ENCODE assay signal across 18 mouse cellular contexts in the genomic region with DNA sequence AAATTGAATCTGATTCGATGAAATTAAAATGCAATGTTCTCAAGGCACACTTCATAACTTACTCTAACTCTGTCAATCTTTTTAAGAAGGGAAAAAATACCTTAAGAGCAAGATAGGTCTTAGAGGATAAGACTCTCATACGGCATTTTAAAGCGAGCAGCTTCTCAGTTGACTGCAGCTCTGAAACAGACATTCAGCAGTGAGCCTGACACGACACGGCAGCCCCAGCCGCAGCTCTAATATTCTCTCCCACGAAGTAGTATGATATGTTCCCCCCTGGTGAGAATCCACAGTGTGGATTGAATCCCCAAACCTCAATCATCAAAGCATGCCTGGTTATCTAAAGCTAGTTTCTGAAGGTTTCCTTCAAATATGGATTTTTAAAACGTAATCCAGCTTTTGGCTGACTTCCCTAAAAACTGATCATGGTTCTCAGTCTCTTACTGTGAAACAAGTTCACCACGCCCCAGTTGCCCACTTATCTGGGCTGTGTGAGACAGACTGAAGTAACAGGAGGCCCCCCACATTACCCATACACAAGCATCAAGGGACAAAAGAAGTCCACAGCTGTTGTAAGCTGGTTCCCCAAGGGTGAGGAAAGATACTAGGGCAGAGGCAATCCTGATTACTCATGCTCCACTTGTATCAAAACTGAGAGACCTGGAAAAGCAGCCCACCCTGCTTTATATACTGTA.
DNase-seq lines count a peak whose midpoint lies in the region; ATAC-seq and TF ChIP-seq lines count a peak whose summit lies in the region.
"Had no signal": no experiment of that assay in that cellular context is flagged by ENCODE, and none has a peak within 500 bp of the region (broad histone marks: within the 10 kb centered on the region; RNA-seq: fewer than 3 reads in every experiment).

No protein-coding gene starts in this region.

- peaks cover 17% of the 10 kb centered on the region for H3K4me1 ChIP-seq in midbrain, embryonic 10.5 days
- H3K4me1 ChIP-seq in midbrain, embryonic 11.5 days (ENCODE audit: control insufficient read depth, insufficient read depth, low read length): peaks cover 10% of the 10 kb centered on the region
- H3K4me1 ChIP-seq in midbrain, embryonic 13.5 days (replicated peaks): peaks cover 31% of the 10 kb centered on the region
- H3K4me1 ChIP-seq in midbrain, postnatal 0 days (ENCODE audit: insufficient read depth, low read length): peaks cover 9% of the 10 kb centered on the region
- no peaks in the 10 kb centered on the region for H3K4me1 ChIP-seq in lung, postnatal 0 days (ENCODE audit: insufficient read depth, low read depth, low read length)
- H3K4me1 ChIP-seq: forebrain, embryonic 13.5 days; heart, embryonic 12.5 days had no signal

- 71% methylated on average over 9 of the region's 9 CpGs for WGBS in midbrain, embryonic 10.5 days
- WGBS in midbrain, embryonic 11.5 days: 50% methylated on average over 9 of the region's 9 CpGs
- WGBS in midbrain, embryonic 13.5 days: 40% methylated on average over 9 of the region's 9 CpGs
- 19% methylated on average over 9 of the region's 9 CpGs for WGBS in midbrain, postnatal 0 days
- WGBS in lung, postnatal 0 days: 60% methylated on average over 9 of the region's 9 CpGs

- no peak overlapping the region for H3K9ac ChIP-seq in midbrain, embryonic 11.5 days (ENCODE audit: low read length)
- H3K9ac ChIP-seq in midbrain, embryonic 13.5 days (replicated peaks): no peak overlapping the region
- H3K9ac ChIP-seq in midbrain, postnatal 0 days (replicated peaks; ENCODE audit: low read length, poor library complexity, severe bottlenecking): no peak overlapping the region; the same call in 1 of the 2 replicates
- no peak overlapping the region for H3K9ac ChIP-seq in lung, postnatal 0 days (replicated peaks; ENCODE audit: low read depth)
- H3K9ac ChIP-seq: forebrain, embryonic 13.5 days; heart, embryonic 12.5 days; hindbrain, embryonic 14.5 days had no signal

- peak overlapping the region; percentile 68 for H3K27ac ChIP-seq in midbrain, embryonic 10.5 days (replicated peaks)
- no peak overlapping the region; the same call in 1 of the 2 replicates for H3K27ac ChIP-seq in midbrain, embryonic 11.5 days (ENCODE audit: low read depth, low read length)
- H3K27ac ChIP-seq in midbrain, embryonic 13.5 days: peak overlapping the region; percentile 45; the same call in 1 of the 2 replicates
- H3K27ac ChIP-seq in midbrain, postnatal 0 days (ENCODE audit: low read depth, low read length): 0 out of 2 replicates have a peak overlapping the region, but pooled peaks have one; percentile 32
- H3K27ac ChIP-seq in lung, postnatal 0 days (ENCODE audit: low read length): no peak overlapping the region
- H3K27ac ChIP-seq: forebrain, embryonic 13.5 days; hindbrain, embryonic 10.5 days; hindbrain, embryonic 14.5 days had no signal

- no peaks in the 10 kb centered on the region for H3K9me3 ChIP-seq in midbrain, embryonic 10.5 days (replicated peaks)
- H3K9me3 ChIP-seq in midbrain, embryonic 11.5 days (ENCODE audit: control insufficient read depth, low read length): no peaks in the 10 kb centered on the region
- H3K9me3 ChIP-seq in midbrain, embryonic 13.5 days: no peaks in the 10 kb centered on the region
- no peaks in the 10 kb centered on the region for H3K9me3 ChIP-seq in midbrain, postnatal 0 days (ENCODE audit: low read length)
- no peaks in the 10 kb centered on the region for H3K9me3 ChIP-seq in lung, postnatal 0 days (ENCODE audit: low read length)
- H3K9me3 ChIP-seq: forebrain, embryonic 13.5 days; hindbrain, embryonic 10.5 days had no signal

- no peak overlapping the region for H3K4me3 ChIP-seq in midbrain, embryonic 10.5 days
- no peak overlapping the region for H3K4me3 ChIP-seq in midbrain, embryonic 11.5 days (ENCODE audit: low read depth, low read length)
- H3K4me3 ChIP-seq in midbrain, embryonic 13.5 days (replicated peaks): no peak overlapping the region
- H3K4me3 ChIP-seq in midbrain, postnatal 0 days (ENCODE audit: low read depth, low read length): no peak overlapping the region
- H3K4me3 ChIP-seq in lung, postnatal 0 days (ENCODE audit: low read depth, low read length): no peak overlapping the region
- H3K4me3 ChIP-seq: forebrain, embryonic 13.5 days; heart, embryonic 12.5 days; hindbrain, embryonic 10.5 days had no signal

- H3K36me3 ChIP-seq in midbrain, embryonic 10.5 days: no peaks in the 10 kb centered on the region
- no peaks in the 10 kb centered on the region for H3K36me3 ChIP-seq in midbrain, embryonic 11.5 days (ENCODE audit: control insufficient read depth, insufficient read depth, low read length)
- H3K36me3 ChIP-seq in midbrain, embryonic 13.5 days: no peaks in the 10 kb centered on the region
- H3K36me3 ChIP-seq in midbrain, postnatal 0 days (ENCODE audit: insufficient read depth, low read length): no peaks in the 10 kb centered on the region
- H3K36me3 ChIP-seq in lung, postnatal 0 days (ENCODE audit: insufficient read depth, low read length): no peaks in the 10 kb centered on the region
- H3K36me3 ChIP-seq: G1E; heart, embryonic 12.5 days; hindbrain, embryonic 10.5 days had no signal

- TF ChIP-seq CTCF in midbrain, postnatal 0 days (IDR thresholded peaks at IDR 0.05): no peak
- no peak for TF ChIP-seq CTCF in lung, postnatal 0 days (IDR thresholded peaks at IDR 0.05)

- no peak for ATAC-seq in midbrain, embryonic 11.5 days (ENCODE audit: low FRiP score)
- peak; percentile 65 for ATAC-seq in midbrain, embryonic 13.5 days
- ATAC-seq in midbrain, postnatal 0 days (ENCODE audit: low FRiP score): no peak
- ATAC-seq in lung, postnatal 0 days: no peak
- ATAC-seq: forebrain, embryonic 13.5 days had no signal

- H3K27me3 ChIP-seq in midbrain, embryonic 10.5 days (ENCODE audit: low read depth, poor library complexity, severe bottlenecking): no peaks in the 10 kb centered on the region
- no peaks in the 10 kb centered on the region for H3K27me3 ChIP-seq in midbrain, embryonic 11.5 days (ENCODE audit: control insufficient read depth, insufficient read depth, low read length)
- no peaks in the 10 kb centered on the region for H3K27me3 ChIP-seq in midbrain, embryonic 13.5 days
- H3K27me3 ChIP-seq in midbrain, postnatal 0 days (ENCODE audit: insufficient read depth, low read length): no peaks in the 10 kb centered on the region
- H3K27me3 ChIP-seq in lung, postnatal 0 days (replicated peaks; ENCODE audit: insufficient read depth, low read length): no peaks in the 10 kb centered on the region
- H3K27me3 ChIP-seq: forebrain, embryonic 13.5 days; heart, embryonic 12.5 days had no signal

- no peak for TF ChIP-seq EP300 in lung, postnatal 0 days (IDR thresholded peaks at IDR 0.05)

- DNase-seq in midbrain, embryonic 10.5 days (ENCODE audit: low spot score): no peak
- DNase-seq in midbrain, embryonic 11.5 days (ENCODE audit: low spot score, missing footprints): no peak
- DNase-seq in midbrain, postnatal 0 days (ENCODE audit: low spot score): no peak
- no peak for DNase-seq in spleen, postnatal 14 days (ENCODE audit: low spot score in 2 of 2)
- DNase-seq in thymus, adult 18-20 months: no peak
- DNase-seq in lung, postnatal 0 days (ENCODE audit: low spot score): no peak
- DNase-seq: adrenal gland, adult 8-10 months; adrenal gland, postnatal 36 days; cerebellum, adult 2 months; cerebellum, postnatal 10 days; gastrocnemius, postnatal 36 days; heart, adult 18-20 months had no signal

- H3K4me2 ChIP-seq in midbrain, embryonic 11.5 days: no peak overlapping the region
- H3K4me2 ChIP-seq in midbrain, embryonic 13.5 days (replicated peaks): 0 out of 2 replicates have a peak overlapping the region, but pooled peaks have one; percentile 2
- H3K4me2 ChIP-seq in midbrain, postnatal 0 days (ENCODE audit: low read depth, low read length, poor library complexity, severe bottlenecking): no peak overlapping the region
- no peak overlapping the region for H3K4me2 ChIP-seq in lung, postnatal 0 days (replicated peaks; ENCODE audit: low read depth, low read length)
- H3K4me2 ChIP-seq: forebrain, embryonic 13.5 days; heart, embryonic 12.5 days; hindbrain, embryonic 14.5 days had no signal

Comparison
In these comparisons a context has a peak if more than half of its experiments do, and no peak if none do; other contexts are left out.
1. H3K27ac ChIP-seq: peak in midbrain, embryonic 10.5 days (single experiment), midbrain, embryonic 13.5 days (single experiment) and midbrain, postnatal 0 days (single experiment); none in midbrain, embryonic 11.5 days (single experiment) and lung, postnatal 0 days (single experiment).